Mouse (Mus musculus) natural killer cell, adult 2 months (primary cell): ENCODE data around the gene Dnmt3a.
A peak's percentile ranks its signal among the peaks of the same experiment; 100 is the strongest.

Experiments used
- DNase-seq, 2 experiments: peaks; one replicate each; pipeline ENCODE4 v3.0.0; 2022; ENCODE audit warnings: low spot score in 2 of 2

Gene Dnmt3a

GRCm38 (mm10) chr12:3819899-3820298, 14.1 kb downstream of the Dnmt3a start:
- DNase-seq: no peak

DNA sequence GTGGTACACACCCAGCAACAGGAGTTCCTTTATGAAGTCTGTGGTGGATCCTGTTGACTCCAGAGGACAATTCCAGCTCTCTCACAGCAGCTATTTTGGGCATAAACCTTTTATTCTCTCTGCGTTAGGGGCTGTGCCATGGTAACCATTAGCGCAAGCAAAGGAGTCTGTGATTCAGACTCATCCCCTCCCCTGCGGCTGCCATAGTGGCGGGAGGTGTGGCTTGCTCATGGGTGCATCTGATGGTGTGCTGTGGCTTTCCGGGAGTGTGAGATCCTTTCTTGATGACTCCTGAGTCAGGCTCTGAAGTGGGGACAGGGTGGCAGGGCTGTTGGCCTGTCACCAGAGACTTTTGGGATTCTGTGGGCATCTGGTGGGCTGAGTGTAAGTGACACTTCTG, 17.6 kb downstream of the Dnmt3a start:
- no peak for DNase-seq

- DNase-seq: no peak
Measured at GRCm38 (mm10) chr12:3824906-3825713, 19.3 kb downstream of the Dnmt3a start.

GRCm38 (mm10) chr12:3825714-3826080, 19.9 kb downstream of the Dnmt3a start:
- no peak for DNase-seq

DNA sequence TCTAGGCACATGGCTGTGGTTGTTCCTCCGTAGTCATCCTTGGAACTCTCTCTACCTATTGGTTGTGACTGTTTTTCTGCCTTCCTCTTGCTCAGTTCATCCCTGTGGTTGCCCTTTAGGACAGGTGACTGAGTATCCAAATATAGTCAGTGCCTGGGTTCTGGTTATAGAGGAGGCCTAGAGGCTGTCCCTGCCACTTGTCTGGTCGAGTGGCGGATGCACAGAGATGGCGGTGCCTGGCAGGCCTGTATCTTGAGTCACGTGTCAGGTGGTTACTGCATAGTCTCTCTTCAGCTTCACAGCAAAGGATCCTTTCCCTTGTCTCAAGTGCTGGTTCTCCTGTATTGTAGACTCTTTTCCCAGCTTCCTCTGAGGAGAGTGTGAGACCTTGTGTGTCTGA, 22.0 kb downstream of the Dnmt3a start:
- DNase-seq: no peak

- no peak for DNase-seq
Measured at GRCm38 (mm10) chr12:3833059-3833760, 27.4 kb downstream of the Dnmt3a start.

DNA sequence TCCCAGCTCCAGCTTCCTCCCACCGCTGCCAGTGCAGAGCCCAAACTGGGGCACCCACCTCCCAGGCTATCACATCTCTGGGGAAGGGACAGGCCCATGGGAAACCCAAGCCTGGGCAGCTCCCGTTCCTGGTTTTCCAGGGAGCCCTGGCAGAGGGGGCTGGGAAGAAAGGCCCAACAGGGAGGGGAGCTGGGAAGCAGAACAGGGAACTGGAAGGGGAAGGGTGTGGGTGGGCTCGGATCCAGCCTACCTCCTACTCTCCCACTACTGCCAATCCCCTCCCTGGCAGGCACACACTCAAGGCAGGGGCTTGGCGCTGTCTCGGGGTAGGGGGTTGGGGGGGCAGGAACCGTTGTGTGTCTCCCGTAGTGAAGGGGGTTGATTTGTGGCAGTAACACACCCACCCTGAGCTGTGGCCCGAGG, 28.1 kb downstream of the Dnmt3a start:
- no peak for DNase-seq

GRCm38 (mm10) chr12:3834373-3835314, 28.8 kb downstream of the Dnmt3a start:
- DNase-seq: peak; percentile 27 to 48

DNA sequence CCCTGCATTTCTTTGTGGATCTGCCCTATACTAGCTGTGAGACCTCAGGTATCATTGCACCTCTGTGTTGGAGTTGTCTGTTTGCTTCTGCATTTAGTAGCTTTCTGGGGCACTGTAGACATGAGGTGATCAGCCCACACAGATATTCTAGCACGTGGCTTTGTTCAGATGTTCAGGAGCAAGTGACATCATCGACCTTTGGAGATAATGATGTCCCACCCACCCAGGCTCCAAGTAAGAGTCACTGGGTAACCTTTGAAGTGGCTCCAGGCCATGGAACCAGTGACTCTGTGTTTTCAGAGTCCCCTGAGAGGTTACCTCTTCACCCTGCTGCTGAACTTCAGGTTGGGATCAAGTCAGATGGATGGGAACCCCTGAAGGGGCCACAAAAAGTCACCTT, 29.8 kb downstream of the Dnmt3a start:
- DNase-seq: no peak

GRCm38 (mm10) chr12:3837081-3837832, 31.4 kb downstream of the Dnmt3a start:
- DNase-seq: no peak

DNA sequence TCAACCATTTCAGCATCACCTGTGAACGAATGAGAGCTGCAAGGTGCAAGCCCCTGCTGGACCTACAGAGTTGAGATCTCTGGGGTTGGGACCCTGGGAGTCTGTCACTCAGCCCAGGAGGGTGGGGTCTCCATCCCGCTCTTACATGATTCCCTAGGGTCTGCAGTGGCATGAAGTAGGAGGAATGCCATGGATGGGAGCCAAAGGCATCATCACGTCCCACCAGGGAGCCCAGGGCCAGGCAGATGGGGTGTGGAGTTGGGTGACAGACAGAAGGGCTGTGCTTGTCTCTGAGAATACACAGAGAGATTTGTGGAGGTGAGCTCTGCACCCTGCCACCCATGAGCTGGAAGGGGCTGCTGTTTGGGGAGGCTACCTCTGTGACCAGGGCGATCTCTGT, 32.2 kb downstream of the Dnmt3a start:
- no peak for DNase-seq

- DNase-seq: no peak
Measured at GRCm38 (mm10) chr12:3839662-3840061, 33.9 kb downstream of the Dnmt3a start.

GRCm38 (mm10) chr12:3841121-3841520, 35.3 kb downstream of the Dnmt3a start:
- DNase-seq: no peak

DNA sequence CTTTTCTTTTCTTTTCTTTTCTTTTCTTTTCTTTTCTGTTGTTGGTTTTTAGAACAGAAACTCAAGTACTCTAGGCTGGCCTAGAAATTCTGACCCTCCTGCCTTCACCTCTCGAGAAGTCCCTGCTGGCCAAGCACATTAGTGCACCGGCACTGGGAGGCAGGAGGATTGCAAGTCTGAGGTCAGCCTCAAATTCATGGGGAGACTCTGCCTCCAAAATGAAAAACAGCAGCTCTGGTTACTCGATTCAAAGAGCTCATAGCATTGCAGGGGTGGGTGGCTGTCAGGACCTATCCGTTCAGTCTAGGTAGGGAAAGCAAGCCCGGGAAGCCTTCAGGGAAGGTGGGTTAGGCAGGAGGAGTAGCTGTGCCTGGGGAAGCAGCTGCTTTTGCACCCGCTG, 37.0 kb downstream of the Dnmt3a start:
- DNase-seq: no peak

GRCm38 (mm10) chr12:3843371-3843861, 37.6 kb downstream of the Dnmt3a start:
- DNase-seq: no peak

DNA sequence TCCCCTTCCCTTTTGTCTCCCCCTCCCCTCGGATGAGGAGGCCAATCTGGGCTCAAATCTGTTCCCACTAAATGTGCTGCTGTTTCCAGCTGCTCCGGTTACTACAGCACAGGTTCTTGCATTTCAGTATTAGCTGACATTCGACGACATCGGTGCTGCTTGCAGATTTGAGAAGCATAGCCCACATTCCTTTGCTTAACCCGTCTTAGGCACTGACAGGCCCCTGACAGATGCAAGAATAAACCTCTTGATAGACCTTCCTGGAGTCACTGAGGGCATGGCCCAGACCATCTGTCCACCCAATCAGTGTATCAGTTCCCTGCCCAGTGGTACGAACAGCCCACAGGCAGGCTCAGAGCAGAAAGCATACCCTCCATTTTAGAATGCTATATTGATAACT, 38.1 kb downstream of the Dnmt3a start:
- DNase-seq: no peak

DNA sequence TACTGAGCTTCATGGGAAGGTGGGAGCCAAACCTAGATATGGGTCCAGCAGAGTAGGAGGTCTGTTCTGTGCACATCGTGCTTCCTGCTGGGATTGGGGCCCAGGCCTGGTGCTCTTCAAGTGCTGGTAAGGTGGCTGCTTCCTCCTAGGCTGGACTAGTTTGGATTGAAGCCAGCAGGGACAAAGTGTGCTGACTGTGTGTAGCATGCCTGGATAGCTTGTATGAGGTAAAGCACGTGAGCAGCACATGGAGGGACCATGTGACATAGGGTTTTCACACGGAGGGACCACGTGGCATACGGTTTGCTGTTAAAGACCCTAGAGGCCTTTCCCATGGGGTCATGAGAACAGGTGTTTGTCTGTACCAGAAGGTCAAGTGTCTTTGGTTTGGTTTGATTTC, 38.5 kb downstream of the Dnmt3a start:
- no peak for DNase-seq

- no peak for DNase-seq
Measured at GRCm38 (mm10) chr12:3849481-3849880, 43.7 kb downstream of the Dnmt3a start.

DNA sequence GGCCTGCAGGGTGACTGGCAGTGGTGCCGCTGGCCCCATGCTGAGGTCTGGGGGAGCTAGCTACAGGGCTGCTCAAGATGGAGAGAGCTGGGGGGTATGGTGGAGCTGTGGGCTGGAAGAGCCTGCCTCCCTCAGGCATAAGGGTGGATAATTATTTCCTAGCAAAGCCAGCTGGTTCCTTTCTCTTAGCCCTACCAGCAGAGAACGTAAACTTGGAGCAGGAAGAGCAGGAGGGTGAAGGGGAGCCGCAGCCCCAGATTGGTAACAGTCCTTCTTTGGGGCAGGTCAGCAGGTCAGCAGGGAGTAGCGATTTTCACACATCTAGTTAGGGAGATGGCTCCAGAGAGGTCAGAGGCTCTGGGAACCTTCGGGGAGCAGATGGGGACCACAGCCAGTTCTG, 44.4 kb downstream of the Dnmt3a start:
- no peak for DNase-seq

- DNase-seq: no peak
Measured at GRCm38 (mm10) chr12:3850731-3851130, 44.9 kb downstream of the Dnmt3a start.

GRCm38 (mm10) chr12:3851179-3851578, 45.4 kb downstream of the Dnmt3a start:
- no peak for DNase-seq
